Mouse (Mus musculus) lung, postnatal 0 days (tissue): ENCODE results near the gene Spata17.

ENCODE experiments used
- CTCF ChIP-seq: IDR thresholded peaks from 2 replicates; pipeline ENCODE4 v1.5.1; 2016; ENCODE audit warnings: antibody characterized with exemption, mild to moderate bottlenecking
- EP300 ChIP-seq: IDR thresholded peaks from 2 replicates; pipeline ENCODE4 v1.6.1; 2016; ENCODE audit warnings: antibody characterized with exemption, mild to moderate bottlenecking, control low read depth

DNA sequence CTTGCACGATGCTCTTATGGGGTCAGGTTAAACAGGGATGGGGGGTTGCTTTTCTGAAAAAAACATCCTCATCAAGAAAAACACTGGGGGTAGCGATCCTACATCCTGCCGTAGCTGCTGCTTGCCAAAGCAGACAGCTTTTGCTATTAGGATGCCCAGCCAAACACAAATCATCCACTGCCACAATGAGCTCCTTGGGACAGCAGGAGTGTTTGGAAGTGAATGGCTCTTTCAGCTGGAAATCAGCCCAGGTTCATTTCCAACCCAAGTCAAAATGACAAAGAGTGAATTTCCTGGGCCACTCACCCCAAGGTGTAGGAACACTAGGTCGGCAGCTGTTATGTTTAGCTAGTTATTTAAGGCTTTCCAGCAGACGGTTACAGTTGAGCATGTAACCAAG, 162.7 kb downstream of the Spata17 start:
- TF ChIP-seq CTCF (no peak), EP300 (no peak)
